Mouse (Mus musculus) olfactory bulb, adult 2 months (tissue): ENCODE measurements around the gene Rrp7a.

Source experiments
- CTCF ChIP-seq: fragments of 200-500 bp; IDR thresholded peaks from 2 replicates; pipeline ENCODE4 v1.5.1; 2012; ENCODE audit warnings: low read depth, mild to moderate bottlenecking, low read length, moderate library complexity; ENCODE audit not compliant: insufficient read depth
- POLR2A ChIP-seq: fragments of 200-500 bp; IDR thresholded peaks from 2 replicates; pipeline ENCODE4 v1.6.1; 2012; ENCODE audit warnings: mild to moderate bottlenecking, low read depth, low read length, moderate library complexity; ENCODE audit not compliant: insufficient read depth

GRCm38 (mm10) chr15:83075607-83076525 lies 46.7 kb downstream of the Rrp7a start:
- TF ChIP-seq CTCF = no peak
- no peak for TF ChIP-seq POLR2A
